Mouse (Mus musculus): ENCODE measurements around the gene Gdf1.

GRCm38 (mm10) chr8:70284421-70284820, 45.2 kb upstream of the Gdf1 start:
- TF ChIP-seq EP300 (optimal IDR thresholded peaks at IDR 0.05) (no peak), CTCF (IDR thresholded peaks at IDR 0.05; ENCODE audit: low read depth) (no peak)
